Mouse (Mus musculus) liver, embryonic 15.5 days (tissue): ENCODE results near the gene Zic1. TPM values are rescaled to one million over a fixed set of nuclear protein-coding genes. Genes with fewer than 3 reads are reported as not detected.

Experiments used
- ATAC-seq: fragments of 200-750 bp; cut with Nextera tagmentation; 2 replicates; pipeline ENCODE4 v1.8.0; 2017; ENCODE audit warnings: moderate number of reproducible peaks, mild to moderate bottlenecking, moderate library complexity; ENCODE audit not compliant: insufficient read depth
- H3K27ac ChIP-seq: fragments of 300-500 bp; sonication (generic); replicated peaks from 2 replicates; pipeline ENCODE4 v1.5.1; 2015; ENCODE audit warnings: mild to moderate bottlenecking, inconsistent platforms
- H3K27me3 ChIP-seq: fragments of 300-500 bp; sonication (generic); 2 replicates; pipeline ENCODE4 v1.6.1; 2015; ENCODE audit warnings: mild to moderate bottlenecking, inconsistent platforms
- H3K36me3 ChIP-seq: fragments of 300-500 bp; sonication (generic); replicated peaks from 2 replicates; pipeline ENCODE4 v1.6.1; 2015; ENCODE audit warnings: moderate library complexity, mild to moderate bottlenecking, inconsistent platforms
- H3K4me1 ChIP-seq: fragments of 300-500 bp; sonication (generic); replicated peaks from 2 replicates; pipeline ENCODE4 v1.6.1; 2015; ENCODE audit warnings: inconsistent platforms
- H3K4me2 ChIP-seq: fragments of 300-500 bp; sonication (generic); 2 replicates; pipeline ENCODE4 v1.6.1; 2015; ENCODE audit warnings: moderate library complexity, mild to moderate bottlenecking, inconsistent platforms
- H3K4me3 ChIP-seq: fragments of 300-500 bp; sonication (generic); replicated peaks from 2 replicates; pipeline ENCODE4 v1.5.1; 2015; ENCODE audit warnings: mild to moderate bottlenecking, inconsistent platforms
- H3K9ac ChIP-seq: fragments of 300-500 bp; sonication (generic); 2 replicates; pipeline ENCODE4 v1.6.1; 2015; ENCODE audit warnings: moderate library complexity, mild to moderate bottlenecking, inconsistent platforms
- H3K9me3 ChIP-seq: fragments of 300-500 bp; sonication (generic); replicated peaks from 2 replicates; pipeline ENCODE4 v1.6.1; 2016; ENCODE audit warnings: inconsistent platforms
- WGBS: fragments of 180-500 bp; shearing (Covaris S2); methylation state at CpG from one replicate; pipeline ENCODE4 v1.1.7; 2015; ENCODE audit warnings: mixed read lengths; ENCODE audit not compliant: insufficient replicate concordance; 5-methylcytosine and 5-hydroxymethylcytosine counted together
- polyA plus RNA-seq: library from polyadenylated mRNA; unstranded; fragments of >200 nt; fragmentation: Nextera tagmentation; extraction: Ambion mirVana; gene quantifications from 2 replicates; pipeline ENCODE4 v1.2.1, GENCODE M21; 2015

The Zic1 gene
- polyA plus RNA-seq, result 0.03 TPM in 1 of 2 replicates, not detected in the other

DNA sequence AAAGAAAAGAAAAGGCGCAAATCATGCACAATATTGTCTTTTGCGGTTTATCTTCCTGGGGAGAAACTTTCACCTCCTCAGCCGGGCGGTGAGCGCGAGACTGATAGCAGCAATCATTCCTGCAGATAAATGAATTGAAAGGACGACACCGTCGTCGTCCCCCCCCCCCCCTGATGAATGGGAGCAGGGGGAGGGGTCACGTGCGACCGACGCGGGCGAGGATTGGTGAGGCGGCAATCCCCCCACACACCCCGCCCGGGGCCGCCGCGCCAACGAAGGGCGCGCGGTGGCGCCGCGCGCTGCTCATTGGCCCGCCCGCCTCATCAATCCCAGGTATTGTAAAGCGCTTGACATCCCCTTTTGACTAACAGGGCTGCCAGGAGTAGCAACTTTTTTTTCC is at the start of gene Zic1:
TSS of gene Zic1 (minus strand) at position 147 of the 400 bp plus-strand sequence.
- peaks cover 100% of the 10 kb centered on the region for H3K27me3 ChIP-seq
- WGBS, result 1% methylated on average over 33 of the region's 33 CpGs

DNA sequence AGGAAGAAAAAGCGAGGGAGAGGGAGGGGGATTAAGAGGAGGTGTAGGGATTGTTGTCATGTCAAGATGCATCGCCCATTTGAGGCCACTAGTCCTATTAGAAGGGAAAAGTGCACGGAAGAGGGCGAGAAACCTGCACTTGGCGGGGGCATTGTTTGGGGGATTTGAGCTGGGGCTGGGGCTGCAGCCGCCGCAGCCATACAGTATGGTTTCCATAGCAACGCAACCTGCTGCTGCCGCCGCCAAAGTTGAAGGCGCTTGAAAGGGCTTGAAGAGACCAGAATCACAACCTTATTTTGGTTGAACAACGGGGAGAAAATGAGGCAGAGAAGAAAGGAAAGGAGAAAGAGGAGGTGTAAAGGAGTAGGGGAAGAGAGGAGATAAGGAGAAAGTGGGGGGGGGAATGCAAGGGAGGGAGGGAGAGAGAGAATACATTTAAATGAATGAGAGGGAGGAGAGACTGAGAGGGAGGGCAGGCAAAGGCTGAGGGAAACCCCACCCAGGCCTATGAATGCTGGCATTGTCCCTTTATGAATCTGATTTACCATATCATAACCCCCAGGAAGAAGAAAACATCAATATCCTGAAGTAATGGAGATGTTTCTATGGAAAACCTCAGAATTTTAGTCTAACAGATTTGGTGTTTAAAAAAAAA is 48.5 kb upstream of the Zic1 start:
- H3K4me3 ChIP-seq, result no peak overlapping the region
- H3K9ac ChIP-seq, result no peak overlapping the region
- no peak for ATAC-seq
- H3K27me3 ChIP-seq, result peaks cover 38% of the 10 kb centered on the region
- H3K4me1 ChIP-seq, result no peaks in the 10 kb centered on the region
- H3K4me2 ChIP-seq, result no peak overlapping the region
- no peak overlapping the region for H3K27ac ChIP-seq
- 3% methylated on average over 12 of the region's 12 CpGs for WGBS
- H3K36me3 ChIP-seq, result no peaks in the 10 kb centered on the region
- H3K9me3 ChIP-seq, result no peaks in the 10 kb centered on the region

More for the DNA sequence above, at the start of gene Zic1:
- H3K36me3 ChIP-seq, result no peaks in the 10 kb centered on the region
- H3K4me1 ChIP-seq, result peaks cover 16% of the 10 kb centered on the region
- no peaks in the 10 kb centered on the region for H3K9me3 ChIP-seq
- H3K4me2 ChIP-seq, result peak within 1 kb of the TSS; percentile 37
- ATAC-seq, result no peak
- no peak within 1 kb of the TSS for H3K27ac ChIP-seq
- no peak within 1 kb of the TSS for H3K9ac ChIP-seq
- peak within 1 kb of the TSS; percentile 17; the same call in 1 of the 2 replicates for H3K4me3 ChIP-seq

DNA sequence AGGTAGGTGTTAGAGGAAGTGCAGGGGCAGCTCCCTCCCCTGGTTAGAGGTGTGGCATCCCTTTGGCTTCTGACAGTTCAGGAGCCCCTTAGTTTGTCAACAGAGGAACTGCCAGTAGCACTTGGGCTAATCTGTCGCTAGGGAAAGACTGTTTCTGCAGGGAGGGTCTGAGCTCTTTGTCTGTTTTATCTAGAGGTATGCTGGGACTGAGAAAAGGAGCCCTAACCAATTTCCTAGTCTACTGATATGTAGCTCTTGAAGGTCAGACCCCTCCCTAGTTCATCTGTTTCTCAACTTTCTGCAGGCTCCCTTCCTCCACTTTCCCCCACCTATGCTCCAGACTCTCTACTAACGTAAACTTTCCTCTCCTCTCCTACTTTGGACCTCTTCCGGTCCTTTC is 44.2 kb upstream of the Zic1 start:
- H3K9me3 ChIP-seq, result no peaks in the 10 kb centered on the region
- H3K27me3 ChIP-seq, result peaks cover 62% of the 10 kb centered on the region
- no peak overlapping the region for H3K27ac ChIP-seq
- no peaks in the 10 kb centered on the region for H3K36me3 ChIP-seq
- no peak for ATAC-seq
- no peak overlapping the region for H3K9ac ChIP-seq
- H3K4me2 ChIP-seq, result no peak overlapping the region
- 2% methylated on average over 3 of the region's 3 CpGs for WGBS
- no peak overlapping the region for H3K4me3 ChIP-seq
- H3K4me1 ChIP-seq, result no peaks in the 10 kb centered on the region

DNA sequence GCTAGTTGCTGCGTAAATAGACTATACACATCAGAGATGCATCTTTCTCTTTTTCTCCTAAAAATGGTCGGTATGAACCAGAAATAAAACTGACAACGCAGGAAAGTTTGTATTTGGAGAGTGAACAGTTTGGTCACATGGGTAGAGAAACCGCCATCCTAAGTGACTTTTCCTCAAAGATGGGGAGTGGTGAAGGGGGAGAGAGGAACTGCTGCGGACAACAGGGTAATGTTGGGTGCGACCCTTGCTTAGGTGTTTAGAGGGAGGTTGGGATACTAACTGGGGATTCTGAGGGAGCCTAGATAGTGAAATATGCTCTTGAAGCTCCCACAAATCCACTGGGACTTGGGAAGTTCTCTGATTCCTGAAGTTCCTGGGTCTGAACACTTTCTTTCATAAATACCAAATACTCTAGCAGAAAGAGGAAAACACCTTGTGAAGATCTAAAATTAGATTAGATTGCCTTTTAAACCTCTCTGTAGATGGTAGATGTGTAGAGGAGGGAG is 40.7 kb upstream of the Zic1 start:
- Histone ChIP-seq H3K9ac (no peak overlapping the region), H3K9me3 (no peaks in the 10 kb centered on the region), H3K27me3 (peaks cover 88% of the 10 kb centered on the region), H3K36me3 (no peaks in the 10 kb centered on the region), H3K27ac (no peak overlapping the region), H3K4me3 (no peak overlapping the region), H3K4me2 (no peak overlapping the region), H3K4me1 (no peaks in the 10 kb centered on the region)
- WGBS, result 2% methylated on average over 6 of the region's 6 CpGs
- ATAC-seq, result no peak

DNA sequence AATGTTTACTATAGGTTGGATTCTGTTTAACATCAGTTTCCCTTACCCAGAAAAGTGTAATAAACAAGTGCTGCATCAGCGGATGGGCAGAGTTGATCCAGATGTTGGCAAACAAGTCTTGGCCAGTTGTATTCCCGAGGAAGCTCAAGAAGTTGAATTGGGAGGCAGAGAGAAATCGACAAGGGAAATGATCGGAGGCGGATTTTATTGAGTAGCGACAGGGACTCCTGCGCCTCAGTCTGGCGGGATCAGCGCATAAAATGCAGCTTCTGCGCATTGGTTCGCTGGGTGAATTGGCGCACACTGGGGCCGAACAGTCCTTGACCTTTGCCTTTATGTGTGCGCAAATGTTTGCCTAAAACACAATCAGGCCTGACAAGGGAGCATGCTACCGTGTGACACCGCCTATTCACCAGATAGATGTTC is 40.2 kb upstream of the Zic1 start:
- H3K4me1 ChIP-seq, result no peaks in the 10 kb centered on the region
- no peaks in the 10 kb centered on the region for H3K9me3 ChIP-seq
- no peak overlapping the region for H3K4me2 ChIP-seq
- WGBS, result 1% methylated on average over 16 of the region's 16 CpGs
- peaks cover 89% of the 10 kb centered on the region for H3K27me3 ChIP-seq
- H3K4me3 ChIP-seq, result no peak overlapping the region
- no peak overlapping the region for H3K27ac ChIP-seq
- H3K36me3 ChIP-seq, result no peaks in the 10 kb centered on the region
- no peak overlapping the region for H3K9ac ChIP-seq
- ATAC-seq, result no peak

DNA sequence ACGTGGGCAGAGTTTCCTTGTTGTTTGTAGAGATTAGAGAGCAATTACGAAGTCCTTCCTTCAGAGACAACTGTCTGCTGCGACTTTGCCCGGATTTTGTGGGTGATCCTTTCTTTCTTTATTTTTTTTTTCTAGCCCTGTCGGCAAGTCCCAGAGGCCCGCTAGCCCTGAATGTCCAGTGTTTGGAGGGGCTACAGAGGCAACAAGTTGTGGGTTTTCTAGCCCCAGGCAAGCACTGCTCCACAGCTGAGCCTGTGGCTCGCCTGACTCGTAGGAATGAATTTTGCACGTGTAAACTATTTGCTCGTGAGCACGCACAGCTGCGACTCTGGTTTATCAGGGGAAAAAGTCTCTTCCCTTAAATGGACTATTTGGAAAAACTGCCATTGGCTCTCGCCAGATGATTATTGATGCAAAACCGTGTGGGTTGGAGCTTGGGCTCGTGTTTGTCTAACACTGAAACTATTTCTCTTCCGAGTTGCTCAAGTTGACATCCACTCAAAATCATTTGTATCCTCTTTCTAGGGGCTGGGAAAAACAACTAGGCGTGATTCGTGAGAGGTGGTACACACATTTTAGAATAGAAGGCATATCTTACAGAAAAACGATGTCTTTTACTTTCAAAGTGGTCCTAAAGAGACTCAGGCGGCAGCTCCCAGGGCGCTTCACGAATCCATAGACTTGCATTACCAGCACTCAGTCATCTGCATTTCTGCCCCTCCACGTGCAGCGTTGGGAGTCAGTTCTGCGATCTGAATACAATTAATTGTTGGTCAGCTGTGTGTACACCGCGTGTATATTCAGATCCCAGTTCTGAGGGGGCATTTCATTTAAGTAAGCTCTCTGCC is 39.5 kb upstream of the Zic1 start:
- Histone ChIP-seq H3K9ac (no peak overlapping the region), H3K4me3 (no peak overlapping the region), H3K4me2 (no peak overlapping the region), H3K4me1 (no peaks in the 10 kb centered on the region), H3K27ac (no peak overlapping the region), H3K9me3 (no peaks in the 10 kb centered on the region), H3K36me3 (no peaks in the 10 kb centered on the region), H3K27me3 (peaks cover 89% of the 10 kb centered on the region)
- under 1% methylated on average over 27 of the region's 27 CpGs for WGBS
- ATAC-seq, result no peak

DNA sequence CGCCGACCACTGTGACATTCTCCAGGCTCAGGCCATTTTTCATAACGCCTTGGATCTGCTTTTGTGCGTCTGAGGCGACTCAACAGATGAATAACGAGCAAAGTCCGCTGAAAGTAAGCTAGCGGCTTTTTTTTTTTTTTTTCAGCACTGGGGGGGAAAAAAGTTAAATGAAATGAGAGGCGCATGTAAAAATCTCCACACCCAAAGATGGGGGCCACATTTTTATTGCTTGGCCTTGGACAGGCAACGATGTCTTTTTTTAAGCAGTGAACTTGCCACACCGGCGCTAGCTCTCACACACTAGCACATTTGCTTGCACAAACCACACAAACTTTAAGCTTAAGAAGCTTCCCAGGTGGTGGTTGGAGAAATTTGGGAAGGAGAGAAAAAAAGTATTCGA is 38.6 kb upstream of the Zic1 start:
- Histone ChIP-seq H3K27ac (no peak overlapping the region), H3K9ac (no peak overlapping the region)

DNA sequence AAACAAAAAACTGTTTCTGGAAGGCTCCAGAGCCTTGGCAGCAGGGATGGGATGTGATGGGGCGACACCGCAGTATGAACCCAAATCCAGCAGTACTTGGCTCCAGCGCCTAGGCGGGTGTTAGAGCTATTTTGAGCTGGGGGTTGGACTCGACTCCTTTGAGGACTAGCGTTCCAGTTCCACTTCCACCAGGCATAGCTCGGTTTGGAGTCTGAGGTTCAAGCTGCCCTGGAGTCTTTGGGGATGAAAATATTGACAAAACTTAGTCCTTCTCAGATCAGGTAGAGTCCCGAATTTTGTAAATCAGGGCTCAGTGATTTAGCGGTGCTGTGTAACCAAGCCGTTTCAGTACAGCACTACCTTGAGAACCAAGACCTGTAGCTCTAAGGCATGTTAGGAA is 35.9 kb upstream of the Zic1 start:
- Histone ChIP-seq H3K9ac (no peak overlapping the region), H3K27me3 (peaks cover 96% of the 10 kb centered on the region), H3K4me2 (no peak overlapping the region), H3K9me3 (no peaks in the 10 kb centered on the region), H3K4me3 (no peak overlapping the region), H3K27ac (no peak overlapping the region), H3K4me1 (no peaks in the 10 kb centered on the region), H3K36me3 (no peaks in the 10 kb centered on the region)
- WGBS, result under 1% methylated on average over 10 of the region's 10 CpGs
- ATAC-seq, result no peak

More for the DNA sequence above, 38.6 kb upstream of the Zic1 start:
- WGBS, result 3% methylated on average over 13 of the region's 13 CpGs
- H3K4me1 ChIP-seq, result no peaks in the 10 kb centered on the region
- H3K27me3 ChIP-seq, result peaks cover 89% of the 10 kb centered on the region
- H3K4me3 ChIP-seq, result no peak overlapping the region
- H3K36me3 ChIP-seq, result no peaks in the 10 kb centered on the region
- H3K9me3 ChIP-seq, result no peaks in the 10 kb centered on the region
- no peak for ATAC-seq
- no peak overlapping the region for H3K4me2 ChIP-seq

DNA sequence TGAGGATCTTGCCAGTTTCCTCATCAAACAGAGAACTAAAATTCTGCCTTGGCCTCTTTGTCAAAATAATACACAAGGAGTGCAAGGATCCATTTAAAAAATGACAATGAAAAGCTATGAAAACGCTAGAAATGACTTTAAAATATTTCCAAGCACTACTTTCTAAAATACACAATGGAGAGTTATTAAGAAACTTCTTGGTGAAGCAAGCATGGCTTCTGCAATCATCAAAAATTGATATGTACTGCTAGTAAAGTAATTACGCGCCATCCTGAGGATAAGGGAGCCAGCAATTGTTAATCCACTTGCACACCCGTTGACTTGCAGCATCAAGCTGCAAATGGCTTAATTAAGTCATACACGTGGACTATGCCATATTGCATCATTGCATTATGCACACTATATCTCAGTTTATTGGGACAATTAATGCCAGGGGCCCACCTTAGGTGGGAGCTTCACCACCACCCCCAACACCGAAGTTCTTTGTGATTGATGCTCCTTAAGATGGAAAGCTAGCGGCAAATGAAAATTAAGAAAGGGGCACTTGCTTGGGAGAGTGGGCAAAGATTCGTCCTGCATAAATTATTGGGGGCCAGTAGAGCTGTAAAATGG is 35.0 kb upstream of the Zic1 start:
- WGBS, result 8% methylated on average over 8 of the region's 8 CpGs
- H3K27me3 ChIP-seq, result peaks cover 95% of the 10 kb centered on the region
- no peak overlapping the region for H3K27ac ChIP-seq
- no peak for ATAC-seq
- no peaks in the 10 kb centered on the region for H3K36me3 ChIP-seq
- no peaks in the 10 kb centered on the region for H3K9me3 ChIP-seq
- no peak overlapping the region for H3K9ac ChIP-seq
- no peak overlapping the region for H3K4me3 ChIP-seq
- no peak overlapping the region for H3K4me2 ChIP-seq
- no peaks in the 10 kb centered on the region for H3K4me1 ChIP-seq

DNA sequence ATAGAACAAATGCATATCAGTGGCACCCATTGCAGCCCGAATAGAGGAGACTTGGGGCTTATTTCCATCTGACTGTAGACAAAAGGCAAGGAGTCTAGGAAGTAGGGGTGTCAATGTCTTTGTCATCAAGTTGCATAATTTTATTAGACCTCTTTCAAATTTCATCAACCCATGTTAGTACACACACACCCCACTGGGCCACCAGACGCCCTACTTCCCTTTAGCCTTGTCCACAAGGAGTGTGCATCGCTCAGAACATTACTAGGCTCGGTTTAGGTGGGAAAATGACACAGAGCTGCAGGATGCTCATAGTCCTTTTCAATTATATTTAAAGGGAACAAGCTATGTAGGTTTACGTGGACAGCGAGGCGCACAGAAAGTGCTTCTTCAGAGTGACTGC is 34.4 kb upstream of the Zic1 start:
- no peak overlapping the region for H3K27ac ChIP-seq
- peaks cover 95% of the 10 kb centered on the region for H3K27me3 ChIP-seq
- H3K9ac ChIP-seq, result no peak overlapping the region
- H3K9me3 ChIP-seq, result no peaks in the 10 kb centered on the region
- no peak overlapping the region for H3K4me3 ChIP-seq
- 14% methylated on average over 7 of the region's 7 CpGs for WGBS
- H3K4me2 ChIP-seq, result no peak overlapping the region
- no peaks in the 10 kb centered on the region for H3K36me3 ChIP-seq
- no peak for ATAC-seq
- H3K4me1 ChIP-seq, result no peaks in the 10 kb centered on the region
